13 mouse cellular contexts compared by ENCODE assay signal in the genomic region with DNA sequence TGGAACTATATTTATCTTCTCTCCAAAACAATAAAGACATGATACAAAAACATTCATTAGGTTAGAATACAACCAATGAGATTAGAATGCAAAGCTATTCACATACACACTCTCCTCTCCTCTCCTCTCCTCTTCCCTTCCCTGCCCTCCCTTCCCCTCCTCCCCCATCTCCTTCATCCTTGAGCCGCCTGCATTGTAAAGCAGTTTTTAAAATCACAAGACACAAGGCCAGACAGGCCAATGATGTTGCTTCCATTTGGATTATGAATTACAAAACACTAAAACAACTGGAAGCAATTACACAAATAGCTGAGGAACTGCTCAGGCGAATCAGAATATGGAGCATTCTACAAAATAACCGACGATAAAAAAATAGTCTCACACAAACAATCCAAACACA. TPM values are rescaled to one million over a fixed set of nuclear protein-coding genes. Genes with fewer than 3 reads are reported as not detected.
DNase-seq lines count a peak whose midpoint lies in the region; ATAC-seq and TF ChIP-seq lines count a peak whose summit lies in the region.
"Had no signal": no experiment of that assay in that cellular context is flagged by ENCODE, and none has a peak within 500 bp of the region (broad histone marks: within the 10 kb centered on the region; RNA-seq: fewer than 3 reads in every experiment).

No protein-coding gene starts in this region.

- no peak for TF ChIP-seq CTCF in cerebellum, adult 2 months (IDR thresholded peaks at IDR 0.05; ENCODE audit: borderline replicate concordance, insufficient read depth, low read depth, low read length)

- no peak overlapping the region for H3K9ac ChIP-seq in neural tube, embryonic 12.5 days
- peak overlapping the region; percentile 33; the same call in 1 of the 2 replicates for H3K9ac ChIP-seq in forebrain, embryonic 14.5 days (ENCODE audit: low read length)
- H3K9ac ChIP-seq: lung, embryonic 14.5 days had no signal

- 0 out of 2 replicates have a peak overlapping the region, but pooled peaks have one; percentile 9 for H3K27ac ChIP-seq in neural tube, embryonic 12.5 days
- H3K27ac ChIP-seq in forebrain, embryonic 14.5 days (ENCODE audit: low read depth, low read length): 0 out of 2 replicates have a peak overlapping the region, but pooled peaks have one; percentile 63
- peak overlapping the region; percentile 70 for H3K27ac ChIP-seq in midbrain, embryonic 10.5 days (replicated peaks)
- no peak overlapping the region for H3K27ac ChIP-seq in cerebellum, adult 2 months (ENCODE audit: insufficient read depth, low read length)

- WGBS in neural tube, embryonic 12.5 days: 65% methylated on average over 4 of the region's 4 CpGs
- 43% methylated on average over 4 of the region's 4 CpGs for WGBS in forebrain, embryonic 14.5 days
- 69% methylated on average over 4 of the region's 4 CpGs for WGBS in midbrain, embryonic 10.5 days
- WGBS in cerebellum, adult 2 months: 80% methylated on average over 4 of the region's 4 CpGs

- no peaks in the 10 kb centered on the region for H3K27me3 ChIP-seq in neural tube, embryonic 12.5 days (replicated peaks)
- no peaks in the 10 kb centered on the region for H3K27me3 ChIP-seq in forebrain, embryonic 14.5 days (replicated peaks; ENCODE audit: control insufficient read depth, insufficient read depth, low read length)
- no peaks in the 10 kb centered on the region for H3K27me3 ChIP-seq in midbrain, embryonic 10.5 days (ENCODE audit: low read depth, poor library complexity, severe bottlenecking)
- no peaks in the 10 kb centered on the region for H3K27me3 ChIP-seq in cerebellum, adult 2 months (ENCODE audit: control insufficient read depth, insufficient read depth, low read length)

- peaks cover 10% of the 10 kb centered on the region; the same call in 1 of the 2 replicates for H3K4me1 ChIP-seq in neural tube, embryonic 12.5 days
- peaks cover 6% of the 10 kb centered on the region; the same call in 1 of the 2 replicates for H3K4me1 ChIP-seq in forebrain, embryonic 14.5 days (ENCODE audit: control insufficient read depth, insufficient read depth, low read length)
- peaks cover 12% of the 10 kb centered on the region for H3K4me1 ChIP-seq in midbrain, embryonic 10.5 days
- peaks cover 8% of the 10 kb centered on the region for H3K4me1 ChIP-seq in cerebellum, adult 2 months (ENCODE audit: control insufficient read depth, insufficient read depth, low read length)

- ATAC-seq in neural tube, embryonic 12.5 days (ENCODE audit: low FRiP score, low read depth): no peak
- ATAC-seq in forebrain, embryonic 14.5 days: peak; percentile 54; the same call in 1 of the 2 replicates

- TF ChIP-seq POLR2A in cerebellum, adult 2 months (IDR thresholded peaks at IDR 0.05; ENCODE audit: borderline replicate concordance, insufficient read depth, low read length): no peak

- no peak overlapping the region for H3K4me2 ChIP-seq in neural tube, embryonic 12.5 days (replicated peaks)
- H3K4me2 ChIP-seq in forebrain, embryonic 14.5 days (ENCODE audit: low read length): no peak overlapping the region
- H3K4me2 ChIP-seq: lung, embryonic 14.5 days had no signal

- H3K4me3 ChIP-seq in neural tube, embryonic 12.5 days: no peak overlapping the region
- H3K4me3 ChIP-seq in forebrain, embryonic 14.5 days (ENCODE audit: low read depth, low read length): no peak overlapping the region
- H3K4me3 ChIP-seq in midbrain, embryonic 10.5 days: no peak overlapping the region
- H3K4me3 ChIP-seq in cerebellum, adult 2 months (replicated peaks; ENCODE audit: insufficient read depth, low read depth, low read length): no peak overlapping the region
- H3K4me3 ChIP-seq: erythroblast, embryonic 14.5 days; myocyte had no signal

- no peaks in the 10 kb centered on the region for H3K9me3 ChIP-seq in neural tube, embryonic 12.5 days
- no peaks in the 10 kb centered on the region for H3K9me3 ChIP-seq in forebrain, embryonic 14.5 days (replicated peaks; ENCODE audit: control insufficient read depth, low read length)
- H3K9me3 ChIP-seq in midbrain, embryonic 10.5 days (replicated peaks): no peaks in the 10 kb centered on the region

- no peaks in the 10 kb centered on the region for H3K36me3 ChIP-seq in neural tube, embryonic 12.5 days
- H3K36me3 ChIP-seq in forebrain, embryonic 14.5 days (ENCODE audit: control insufficient read depth, insufficient read depth, low read length): no peaks in the 10 kb centered on the region
- H3K36me3 ChIP-seq in midbrain, embryonic 10.5 days: no peaks in the 10 kb centered on the region

- no peak for DNase-seq in neural tube, embryonic 10.5 days (ENCODE audit: extremely low spot score, low spot score)
- no peak for DNase-seq in forebrain, embryonic 14.5 days (ENCODE audit: low spot score)
- DNase-seq in midbrain, embryonic 10.5 days (ENCODE audit: low spot score): no peak
- no peak for DNase-seq in cerebellum, adult 2 months
- DNase-seq in adrenal gland, postnatal 25 days: no peak
- DNase-seq in urinary bladder, postnatal 25 days (ENCODE audit: low spot score): no peak
- no peak for DNase-seq in kidney, adult 9 months
- DNase-seq: kidney, adult 11 months; lung, embryonic 14.5 days; right cerebral cortex, postnatal 14 days had no signal

RNA-seq across cellular contexts. Expression of a gene that starts 28.7 kb away (rescaled TPM):
- polyA plus RNA-seq in neural tube, embryonic 12.5 days (2016; fragmentation: Nextera tagmentation; extraction: Ambion mirVana): 89.8 and 95.9 TPM in 2 replicates
- polyA plus RNA-seq in forebrain, embryonic 14.5 days (2014; fragmentation: Nextera tagmentation; extraction: Ambion mirVana): 75.3 and 88.2 TPM in 2 replicates
- 58.3 and 65.6 TPM in 2 replicates for polyA plus RNA-seq in midbrain, embryonic 10.5 days (2016; fragmentation: Nextera tagmentation; extraction: Ambion mirVana)
- 113 and 120 TPM in 2 replicates for polyA plus RNA-seq in cerebellum, adult 2 months (2012; rRNA removed)
- total RNA-seq in adrenal gland, postnatal 25 days (2021): 136 and 144 TPM in 2 replicates
